Mouse (Mus musculus) right cerebral cortex, postnatal 14 days (tissue): ENCODE measurements around the gene Cdh16.
"Not testable (repeated sequence)": the region's sequence is repeated elsewhere in the genome, so short reads cannot be mapped to it uniquely, and the experiment has no call there.

Experiments
- DNase-seq: peaks from one replicate; pipeline ENCODE4 v3.0.0; 2022

Gene Cdh16

GRCm38 (mm10) chr8:104624161-104624560, at the start of gene Cdh16:
Cdh16 (minus strand) TSS chr8:104624396.
- no peak for DNase-seq

GRCm38 (mm10) chr8:104655614-104656013, 31.4 kb upstream of the Cdh16 start:
- DNase-seq: no peak

GRCm38 (mm10) chr8:104654984-104655383, 30.8 kb upstream of the Cdh16 start:
- peak; percentile 68 for DNase-seq

- not testable (repeated sequence) for DNase-seq
Observed at GRCm38 (mm10) chr8:104644187-104644586, 20.0 kb upstream of the Cdh16 start.

- DNase-seq: no peak
Observed at GRCm38 (mm10) chr8:104642324-104642654, 18.1 kb upstream of the Cdh16 start.

- peak; percentile 87 for DNase-seq
Observed at GRCm38 (mm10) chr8:104641426-104642323, 17.5 kb upstream of the Cdh16 start, which contains the start of gene Ciao2b. Ciao2b (minus strand) TSS chr8:104641965.

- DNase-seq: no peak
Observed at GRCm38 (mm10) chr8:104640831-104641370, 16.7 kb upstream of the Cdh16 start.

- DNase-seq: peak; percentile 1
Observed at GRCm38 (mm10) chr8:104640241-104640640, 16.0 kb upstream of the Cdh16 start.

GRCm38 (mm10) chr8:104638010-104638409, 13.8 kb upstream of the Cdh16 start:
- no peak for DNase-seq

- DNase-seq: no peak
Observed at GRCm38 (mm10) chr8:104635004-104635710, 11.0 kb upstream of the Cdh16 start.

GRCm38 (mm10) chr8:104633156-104633744, 9.1 kb upstream of the Cdh16 start:
- no peak for DNase-seq

GRCm38 (mm10) chr8:104632486-104632885, 8.3 kb upstream of the Cdh16 start:
- DNase-seq: peak; percentile 32

- DNase-seq: no peak
Observed at GRCm38 (mm10) chr8:104631975-104632374, 7.8 kb upstream of the Cdh16 start.

GRCm38 (mm10) chr8:104630981-104631663, 6.9 kb upstream of the Cdh16 start, which contains the start of gene Rrad:
Rrad (minus strand) TSS chr8:104631327.
- DNase-seq: peak; percentile 29

GRCm38 (mm10) chr8:104630574-104630973, 6.4 kb upstream of the Cdh16 start:
- no peak for DNase-seq

- no peak for DNase-seq
Observed at GRCm38 (mm10) chr8:104630111-104630479, 5.9 kb upstream of the Cdh16 start.

- no peak for DNase-seq
Observed at GRCm38 (mm10) chr8:104629306-104630110, 5.3 kb upstream of the Cdh16 start.

GRCm38 (mm10) chr8:104628402-104628801, 4.2 kb upstream of the Cdh16 start:
- no peak for DNase-seq

- DNase-seq: no peak
Observed at GRCm38 (mm10) chr8:104627065-104627740, 3.0 kb upstream of the Cdh16 start.

- no peak for DNase-seq
Observed at GRCm38 (mm10) chr8:104620765-104621164, 3.4 kb downstream of the Cdh16 start.

GRCm38 (mm10) chr8:104613119-104613518, 11.1 kb downstream of the Cdh16 start:
- DNase-seq: no peak
